Mouse (Mus musculus): ENCODE results near the gene Gm9837. TPM values are rescaled to one million over a fixed set of nuclear protein-coding genes. Genes with fewer than 3 reads are reported as not detected.
"Not testable (repeated sequence)": the region's sequence is repeated elsewhere in the genome, so short reads cannot be mapped to it uniquely, and the experiment has no call there.

Gene Gm9837
- total RNA-seq, 2 experiments from 2014 or later = not detected

DNA sequence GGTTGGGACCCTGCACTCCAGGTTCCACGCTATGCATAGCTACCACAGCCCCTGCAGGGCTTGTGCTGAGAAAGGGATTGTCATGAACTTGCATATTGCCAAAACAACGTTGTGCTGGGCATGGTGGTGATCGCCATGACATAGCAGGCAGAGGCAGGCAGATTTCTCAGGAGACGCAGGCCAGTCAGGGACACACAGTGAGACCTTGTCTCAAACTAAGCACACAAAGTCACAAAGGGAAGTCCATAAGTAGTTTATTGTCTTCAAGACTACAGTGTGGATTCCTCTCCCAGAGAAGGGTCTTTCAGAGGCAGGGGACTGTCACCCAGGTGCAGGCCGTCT is 41.6 kb downstream of the Gm9837 start:
- no peak for DNase-seq (ENCODE audit: low spot score)
- intact Hi-C loops (cut with DNase I) = no loop called here

DNA sequence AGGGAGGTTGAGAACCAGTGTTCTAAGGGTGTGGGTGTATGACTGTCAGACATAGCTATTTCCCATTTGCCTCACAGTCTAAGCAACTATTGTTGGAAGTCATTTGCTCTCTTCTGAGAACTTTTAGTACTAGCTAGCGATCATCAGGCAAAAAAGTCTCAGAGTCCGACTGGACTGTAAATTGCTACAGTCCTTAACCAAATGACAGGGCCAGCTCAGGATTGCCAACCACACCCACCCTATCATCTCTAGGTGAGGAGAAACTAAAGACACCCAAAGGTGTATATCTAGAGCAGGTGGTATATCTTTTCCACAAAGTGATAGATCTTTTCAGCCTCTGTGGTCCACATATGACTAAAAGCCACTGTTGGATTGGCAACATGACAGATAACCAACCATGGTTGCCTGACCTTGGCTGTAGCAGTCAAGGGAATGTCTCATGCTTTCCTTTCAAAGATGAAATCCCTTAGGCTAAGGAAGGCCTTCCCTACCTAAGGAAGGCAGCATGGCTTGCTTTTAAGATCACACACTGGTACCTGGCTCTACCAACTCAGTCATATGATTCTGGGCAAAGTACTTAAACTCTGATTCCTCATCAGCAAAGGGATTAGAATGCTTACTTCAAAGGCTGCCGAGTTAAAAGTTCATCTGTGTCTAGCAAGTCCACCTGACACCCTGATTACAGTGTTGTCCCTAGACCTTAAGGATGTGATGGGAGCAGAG is 42.1 kb downstream of the Gm9837 start:
- intact Hi-C loops (cut with DNase I) = no loop called here
- DNase-seq (ENCODE audit: low spot score) = no peak

DNA sequence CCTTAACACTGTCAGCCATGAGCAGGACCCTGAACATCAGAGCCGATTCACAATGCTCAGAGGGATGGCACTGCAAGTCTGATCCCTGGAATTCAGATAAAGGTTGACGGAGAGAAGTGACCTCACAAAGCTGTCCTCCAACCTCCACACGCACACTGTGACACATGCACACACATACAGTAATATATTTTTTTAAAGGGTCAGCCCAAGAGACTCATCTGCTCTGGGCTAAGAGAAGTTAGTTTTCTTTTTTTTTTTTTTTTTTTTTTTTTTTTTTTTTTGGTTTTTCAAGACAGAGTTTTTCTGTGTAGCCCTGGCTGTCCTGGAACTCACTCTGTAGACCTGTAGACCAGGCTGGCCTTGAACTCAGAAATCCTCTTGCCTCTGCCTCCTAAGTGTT is 43.4 kb downstream of the Gm9837 start:
- intact Hi-C loops (cut with DNase I); DNase-seq (ENCODE audit: low spot score): not testable (repeated sequence)

- intact Hi-C loops (cut with DNase I) = no loop called here
- DNase-seq (ENCODE audit: low spot score) = no peak
Measured at GRCm38 (mm10) chr11:53425711-53426255, 44.5 kb downstream of the Gm9837 start.

DNA sequence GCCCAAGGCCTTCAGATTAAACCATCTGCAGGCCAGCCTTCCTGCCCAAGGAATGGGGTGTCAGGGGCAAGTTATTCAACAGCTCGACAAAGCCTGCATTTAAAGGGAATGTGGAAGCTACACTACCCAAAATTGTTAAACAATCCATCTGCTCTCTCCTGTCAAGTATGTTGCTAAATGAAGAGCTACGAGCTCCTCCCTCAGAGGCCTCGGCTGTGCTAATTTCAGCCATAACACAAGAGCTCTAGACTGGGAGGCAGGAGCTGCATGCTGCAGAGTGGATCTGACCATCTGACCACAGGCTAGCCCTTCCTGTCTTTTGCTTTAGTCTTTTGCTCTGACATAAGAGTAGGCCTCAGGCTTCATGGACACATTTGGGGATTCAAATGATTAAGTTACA is 45.0 kb downstream of the Gm9837 start:
- intact Hi-C loops (cut with DNase I) = no loop called here
- DNase-seq (ENCODE audit: low spot score) = no peak

GRCm38 (mm10) chr11:53424826-53425225 is 45.5 kb downstream of the Gm9837 start:
- DNase-seq (ENCODE audit: low spot score) = no peak
- intact Hi-C loops (cut with DNase I) = no loop called here

DNA sequence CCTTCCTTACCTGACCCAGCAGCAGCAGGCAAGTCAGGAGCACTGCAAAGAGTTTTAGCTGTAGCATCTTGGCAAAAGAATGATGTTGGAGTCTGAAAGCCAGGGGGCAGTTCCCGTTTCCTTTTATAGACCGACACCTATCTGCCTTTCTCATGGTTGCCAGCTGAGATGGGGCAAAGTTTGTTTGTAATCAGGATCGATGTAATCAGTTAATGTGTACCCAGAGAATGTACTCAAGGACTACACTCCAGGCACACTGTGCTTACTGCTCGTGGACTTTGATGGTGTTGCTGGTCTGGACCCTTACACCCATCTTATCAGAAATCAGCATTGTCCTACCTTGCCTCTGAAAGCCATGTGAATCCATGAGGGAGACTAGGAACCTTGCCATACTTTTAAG is 47.2 kb downstream of the Gm9837 start, which contains the start of gene Leap2:
TSS of gene Leap2 (minus strand) at position 135 of the 400 bp plus-strand sequence.
- DNase-seq (ENCODE audit: low spot score) = no peak
- intact Hi-C loops (cut with DNase I) = no loop called here

Other genes starting within 250 kb of the Gm9837 start
- gene Hspa4, start 170.0 kb downstream of the Gm9837 start, total RNA-seq (2021) = 100 to 1,000 TPM; 124 to 135 TPM
- 1 to 10 TPM; 6.1 to 7.9 TPM for gene Zcchc10, start 145.8 kb downstream of the Gm9837 start, total RNA-seq (2021)
- gene Aff4, start 119.6 kb downstream of the Gm9837 start, total RNA-seq (2021) = 10 to 100 TPM; 84.5 to 91.1 TPM
- not detected for gene Leap2, start 47.3 kb downstream of the Gm9837 start, total RNA-seq (2021)
- 1,000 to 10,000 TPM; 2,761 to 2,992 TPM for gene Uqcrq, start 39.6 kb downstream of the Gm9837 start, total RNA-seq (2021)
- gene Gdf9, start 39.5 kb downstream of the Gm9837 start, total RNA-seq (2021) = under 1 TPM; 0.22 to 0.68 TPM
- not detected for gene Gm10447, start 13.4 kb downstream of the Gm9837 start, total RNA-seq (2021)
- gene Shroom1, start 13.3 kb downstream of the Gm9837 start, total RNA-seq (2021) = under 1 TPM; 0.49 to 0.59 TPM
- not detected for gene Gm9945, start 9.7 kb upstream of the Gm9837 start, total RNA-seq (2021)
- gene Sowaha, start 9.8 kb upstream of the Gm9837 start, total RNA-seq (2021) = under 1 TPM; 0.08 to 0.17 TPM
- 10 to 100 TPM; 32.0 to 37.0 TPM for gene Sept8, start 48.8 kb upstream of the Gm9837 start, total RNA-seq (2021)
- gene Kif3a, start 96.9 kb upstream of the Gm9837 start, total RNA-seq (2021) = 1 to 10 TPM; 7.6 to 9.6 TPM
- not detected for gene Il4, start 148.2 kb upstream of the Gm9837 start, total RNA-seq (2021)
- gene Il13, start 164.2 kb upstream of the Gm9837 start, total RNA-seq (2021) = not detected
- gene Rad50, start 236.8 kb upstream of the Gm9837 start, total RNA-seq (2021) = 1 to 10 TPM; 6.3 to 6.7 TPM

All from heart, postnatal 25 days (tissue).